Mouse (Mus musculus): ENCODE measurements around the gene Gja1.

Gja1 gene

GRCm38 (mm10) chr10:56415894-56416570 is 38.9 kb downstream of the Gja1 start:
- no peak for DNase-seq

GRCm38 (mm10) chr10:56422518-56422917 is 45.4 kb downstream of the Gja1 start:
- DNase-seq: no peak

- no peak for DNase-seq
These were observed 48.1 kb downstream of the Gja1 start for GRCm38 (mm10) chr10:56425016-56425798.

DNA sequence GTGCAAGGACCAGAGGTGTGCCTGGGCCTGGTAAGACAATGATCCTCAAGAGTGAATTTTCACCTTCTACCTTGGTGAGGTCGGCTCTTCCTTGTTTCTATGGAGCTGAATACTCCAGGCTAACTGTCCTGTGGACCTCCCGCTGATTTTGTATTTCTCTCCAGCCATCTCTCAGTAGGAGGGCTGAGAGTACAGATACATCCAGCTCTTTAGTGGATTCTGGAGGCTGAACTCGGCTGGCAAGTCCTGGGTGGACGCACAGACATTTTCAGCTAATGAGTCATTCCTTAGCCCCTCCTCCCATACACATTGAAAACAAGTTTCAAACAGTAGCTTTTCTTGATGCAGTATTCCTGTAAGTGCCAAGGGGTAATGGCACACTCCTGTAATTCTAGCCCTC is 49.2 kb downstream of the Gja1 start:
- no peak for DNase-seq

- DNase-seq: no peak
These were observed 50.3 kb downstream of the Gja1 start for GRCm38 (mm10) chr10:56427382-56427781.

- no peak for DNase-seq
These were observed 50.7 kb downstream of the Gja1 start for GRCm38 (mm10) chr10:56427827-56428226.

- DNase-seq: no peak
These were observed 51.9 kb downstream of the Gja1 start for GRCm38 (mm10) chr10:56429011-56429410.

GRCm38 (mm10) chr10:56431600-56432389 is 54.7 kb downstream of the Gja1 start:
- no peak for DNase-seq

GRCm38 (mm10) chr10:56432390-56432709 is 55.2 kb downstream of the Gja1 start:
- no peak for DNase-seq

GRCm38 (mm10) chr10:56437290-56437689 is 60.2 kb downstream of the Gja1 start:
- DNase-seq: peak; percentile 10 to 21

- no peak for DNase-seq
These were observed 62.5 kb downstream of the Gja1 start for GRCm38 (mm10) chr10:56439638-56440037.

DNA sequence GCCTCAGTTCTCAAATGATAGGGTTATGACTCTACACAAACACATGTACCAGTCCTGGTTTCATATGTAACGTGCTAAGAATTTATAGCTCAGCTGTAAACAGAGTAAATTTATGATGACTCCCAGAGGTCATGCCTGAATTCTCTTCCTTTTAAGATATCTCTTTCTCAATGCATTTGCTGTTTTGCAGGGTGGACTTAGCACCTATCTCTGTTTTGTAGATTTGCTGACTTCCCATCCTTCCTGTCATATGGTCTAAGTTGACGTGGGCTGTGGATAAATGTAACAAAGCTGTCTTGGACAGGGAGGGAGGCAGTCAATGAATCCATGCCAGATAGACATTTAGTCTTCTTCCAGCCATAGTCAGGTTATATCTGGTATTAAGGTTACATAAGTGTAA is 67.3 kb downstream of the Gja1 start:
- no peak for DNase-seq

DNA sequence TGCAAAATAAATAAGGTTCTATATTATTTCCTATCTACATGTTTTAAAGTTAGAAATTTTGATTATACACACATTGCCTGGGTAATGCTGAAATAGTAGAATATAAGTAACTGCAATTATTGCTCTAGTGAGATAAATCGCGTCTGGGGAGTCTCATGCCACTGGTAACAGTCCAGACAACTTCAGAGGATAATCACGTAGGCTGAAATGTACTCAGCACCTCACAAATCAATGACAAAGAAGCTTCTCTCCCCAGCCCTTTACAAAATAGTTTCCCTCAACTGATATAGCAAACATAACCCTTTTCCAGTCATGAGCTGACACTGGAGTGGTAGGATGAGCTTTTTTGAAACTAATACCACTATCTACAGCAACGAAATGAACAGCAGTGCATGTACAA is 71.9 kb downstream of the Gja1 start:
- DNase-seq: no peak

All from kidney, postnatal 36 days (tissue).